Mouse (Mus musculus) ES-E14 (cell line): Measurements from ENCODE around the gene Mllt3.

Experiments
- HCFC1 ChIP-seq: IDR thresholded peaks from 2 replicates; pipeline ENCODE4 v1.6.1; 2012; ENCODE audit warnings: low read length, inconsistent platforms, borderline replicate concordance; ENCODE audit not compliant: insufficient read depth
- ZC3H11A ChIP-seq: IDR thresholded peaks from 2 replicates; pipeline ENCODE4 v1.6.1; 2012; ENCODE audit warnings: low read depth, mild to moderate bottlenecking, inconsistent platforms, low read length, borderline replicate concordance

DNA sequence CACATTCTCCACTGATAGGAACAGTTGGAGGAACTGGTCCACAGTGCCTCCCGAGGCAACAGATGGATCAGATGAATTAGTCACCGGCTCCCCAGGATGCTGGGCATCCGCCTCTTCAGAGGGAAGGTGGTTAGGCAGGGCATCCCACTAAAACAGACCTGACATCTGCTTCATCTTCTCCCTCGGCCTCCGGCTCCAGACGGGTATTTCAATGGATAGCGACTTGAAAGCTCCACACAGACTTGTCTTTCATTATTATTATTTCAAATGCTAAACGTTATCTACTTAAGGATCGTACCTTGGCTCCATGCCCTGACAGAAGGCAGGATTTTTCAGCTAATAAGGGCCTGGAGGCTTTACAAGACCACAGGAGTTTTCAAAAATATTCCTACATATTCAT is 214.0 kb downstream of the Mllt3 start:
- TF ChIP-seq HCFC1 (no peak), ZC3H11A (no peak)
